Mouse (Mus musculus): ENCODE measurements around the gene Ttc9.

DNA sequence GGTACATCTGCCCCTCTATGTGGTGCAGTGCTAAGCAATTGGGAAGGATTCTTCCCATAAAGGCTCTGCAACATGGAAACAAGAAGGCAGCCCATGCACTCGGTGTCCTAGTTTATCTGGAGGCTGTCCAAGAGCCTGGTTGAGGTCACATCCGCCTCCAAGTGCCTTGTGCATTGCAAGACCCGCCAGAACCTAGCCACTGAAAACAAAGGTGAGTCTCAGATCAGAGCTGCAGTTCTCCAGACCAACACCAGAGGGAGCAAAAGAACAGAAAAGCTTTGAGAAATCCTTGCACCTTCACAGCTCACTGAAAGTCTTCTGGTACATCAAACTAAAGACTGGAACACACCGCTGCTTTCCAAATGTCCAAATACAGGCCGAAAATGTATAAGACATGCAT is 11.7 kb upstream of the Ttc9 start:
- TF ChIP-seq CTCF (IDR thresholded peaks at IDR 0.05; ENCODE audit: low read depth) (peak; percentile 86), EP300 (IDR thresholded peaks at IDR 0.05; ENCODE audit: low read depth) (no peak)
